Mouse (Mus musculus) thymus, postnatal 0 days (tissue): ENCODE measurements around the gene Lrp6. TPM values are rescaled to one million over a fixed set of nuclear protein-coding genes. Genes with fewer than 3 reads are reported as not detected.

Experiments used
- DNase-seq: peaks from one replicate; pipeline ENCODE4 v3.0.0-alpha.2; 2015; ENCODE audit warnings: low spot score
- polyA plus RNA-seq: library from polyadenylated mRNA; unstranded; fragments of >200 nt; fragmentation: Nextera tagmentation; extraction: Ambion mirVana; gene quantifications from 2 replicates; pipeline ENCODE4 v1.2.1, GENCODE M21; 2015

Lrp6 gene
- polyA plus RNA-seq, 1 experiment from 2014 or later, result 22.0 TPM

DNA sequence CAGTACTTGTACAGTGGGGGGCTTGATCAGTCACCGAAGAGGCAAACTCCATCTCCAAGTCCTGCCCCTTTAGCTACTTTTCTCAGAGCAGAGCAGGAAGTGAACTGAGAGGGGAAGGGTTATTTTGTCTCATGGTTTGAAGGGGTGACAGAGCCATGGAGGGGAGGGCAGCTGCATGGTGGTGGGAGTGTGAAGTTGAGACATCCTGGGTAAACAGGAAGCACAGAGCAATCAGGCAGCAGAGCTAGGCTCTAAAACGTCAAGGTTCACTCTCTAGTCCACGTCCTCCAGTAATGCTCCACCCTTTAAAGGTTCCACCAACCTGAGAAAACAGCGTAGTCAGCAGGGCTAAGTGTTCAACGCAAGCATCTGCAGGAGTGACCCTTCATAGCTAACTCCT is 129.8 kb downstream of the Lrp6 start:
- DNase-seq, result peak; percentile 54

DNA sequence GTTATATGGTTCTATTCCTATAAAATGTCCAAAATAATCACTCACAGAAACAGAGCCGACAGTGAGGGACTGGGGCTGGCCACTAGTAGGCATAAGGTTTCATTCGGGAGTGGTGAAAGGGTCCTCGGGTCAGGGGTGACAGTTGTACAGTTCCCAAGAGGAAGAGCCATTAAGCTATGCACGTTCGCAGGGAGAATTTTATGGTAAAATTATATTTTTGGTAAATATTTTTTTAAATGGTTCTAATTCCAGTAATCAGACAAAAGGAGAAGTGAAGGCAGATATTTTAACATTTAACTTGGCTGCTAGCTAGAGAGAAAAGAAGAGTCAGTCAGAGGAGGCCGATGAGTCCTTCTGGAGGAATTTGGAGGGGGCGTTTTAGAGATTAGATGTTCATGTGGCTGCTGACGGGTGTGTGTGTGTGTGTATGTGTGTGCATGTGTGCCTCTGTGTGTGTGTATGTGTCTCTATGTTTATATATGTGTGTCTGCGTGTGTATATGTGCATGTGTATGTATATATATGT is 131.8 kb downstream of the Lrp6 start:
- no peak for DNase-seq

DNA sequence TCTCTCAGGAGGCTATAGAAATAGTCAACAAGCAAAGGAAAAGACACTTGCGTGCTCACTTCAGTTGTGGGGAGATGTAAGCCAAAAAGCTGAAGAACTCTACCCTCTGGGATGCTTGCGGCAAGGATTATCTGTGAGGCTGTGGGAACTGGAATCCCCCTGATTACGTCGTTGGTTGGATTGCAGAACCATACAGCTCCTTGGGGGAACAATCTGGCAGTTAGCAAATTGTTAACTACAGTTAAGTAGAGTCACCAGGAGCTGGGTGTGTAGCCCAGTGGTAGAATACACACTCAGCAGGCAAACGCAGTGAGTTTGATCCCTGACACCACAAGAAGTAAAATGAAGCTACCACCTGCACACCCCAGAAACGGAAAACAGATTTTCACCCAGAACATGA is 132.7 kb downstream of the Lrp6 start:
- DNase-seq, result no peak

DNA sequence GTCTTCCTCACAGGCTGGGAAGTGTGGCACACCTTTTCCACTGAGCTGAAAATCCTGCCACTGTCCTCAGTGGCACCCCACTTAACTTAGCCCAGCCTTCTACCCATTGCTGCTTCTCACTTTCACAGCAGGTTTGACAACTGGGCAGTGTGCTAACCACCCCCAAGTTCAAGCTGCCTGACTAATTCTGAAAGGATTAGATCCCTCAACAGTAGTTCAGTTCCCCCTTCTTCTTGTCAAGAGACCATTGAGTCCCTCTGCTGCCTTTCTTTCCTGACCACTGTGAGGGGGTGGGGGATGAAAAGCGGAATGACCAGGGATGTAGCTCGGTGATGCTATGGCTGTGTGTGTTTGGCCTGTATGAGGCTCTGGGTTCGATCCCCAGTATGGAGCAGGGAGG is 133.5 kb downstream of the Lrp6 start:
- no peak for DNase-seq

DNA sequence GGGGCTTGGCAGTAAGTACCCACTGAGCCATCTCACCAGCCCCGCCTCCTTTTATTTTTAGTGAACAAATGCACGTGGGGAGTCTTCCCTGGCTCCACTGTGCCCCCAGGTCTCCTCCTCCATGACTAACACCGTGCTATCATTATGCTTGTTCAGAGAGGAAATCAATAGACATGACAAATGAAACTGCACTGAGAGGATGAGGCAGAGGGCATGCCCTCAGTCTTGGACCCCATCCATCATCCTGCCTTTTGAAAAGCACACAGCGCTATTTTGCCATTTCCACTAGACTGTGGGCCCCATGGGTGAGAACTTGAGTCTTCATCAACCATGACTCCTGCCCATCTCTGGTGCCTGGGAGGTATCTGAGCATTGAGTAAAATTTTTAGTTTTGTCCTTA is 135.2 kb downstream of the Lrp6 start:
- no peak for DNase-seq

DNA sequence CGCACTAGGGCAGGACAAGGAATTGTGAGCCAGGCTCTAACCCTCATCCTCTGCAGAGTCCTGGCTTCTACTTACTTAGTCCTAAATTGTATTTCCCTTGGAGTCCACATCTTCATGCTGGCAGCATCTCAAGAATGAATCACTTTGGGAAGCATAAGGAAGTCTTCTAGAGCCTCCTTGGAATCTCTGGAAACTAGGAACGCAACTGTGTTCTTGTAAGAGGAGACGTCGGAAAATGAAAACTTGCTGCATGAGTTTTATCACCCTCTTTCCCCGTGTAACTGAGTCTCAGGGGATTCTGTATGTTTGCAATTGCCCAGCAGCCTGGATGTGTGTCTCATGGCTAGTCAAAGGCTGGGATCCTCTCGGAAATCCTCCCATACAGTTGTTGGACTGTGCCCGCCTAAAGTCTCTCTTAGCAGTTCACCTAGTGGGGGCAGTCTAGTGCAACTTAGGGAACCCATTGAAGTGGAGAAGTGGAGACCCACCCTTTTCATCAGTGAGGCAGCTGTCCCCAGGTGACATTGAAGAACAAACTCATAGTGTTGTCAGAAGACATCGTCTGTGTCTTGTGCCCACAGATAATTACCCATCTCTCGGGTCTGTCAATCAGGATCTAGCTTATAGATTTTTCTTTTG is 136.5 kb downstream of the Lrp6 start:
- no peak for DNase-seq

DNA sequence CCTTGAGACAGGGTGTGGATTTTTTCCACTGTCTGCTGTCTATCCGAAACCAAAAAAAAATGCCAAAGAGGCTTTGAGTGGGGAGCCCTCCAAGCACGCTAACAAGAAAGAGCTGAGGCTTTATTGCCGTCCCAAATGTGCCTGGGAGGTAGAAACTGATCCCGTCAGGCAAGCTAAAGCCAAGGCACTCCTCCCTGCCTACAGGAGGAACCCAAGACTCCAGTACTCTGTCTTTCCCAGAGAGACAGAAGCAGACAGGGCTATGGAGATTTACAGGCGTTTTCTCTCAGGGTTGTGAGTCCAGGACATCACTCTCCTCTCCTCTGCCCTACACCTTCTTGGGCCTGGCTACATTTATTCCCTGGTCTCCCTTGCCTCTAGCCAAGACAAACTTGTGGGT is 138.3 kb downstream of the Lrp6 start:
- DNase-seq, result no peak

DNA sequence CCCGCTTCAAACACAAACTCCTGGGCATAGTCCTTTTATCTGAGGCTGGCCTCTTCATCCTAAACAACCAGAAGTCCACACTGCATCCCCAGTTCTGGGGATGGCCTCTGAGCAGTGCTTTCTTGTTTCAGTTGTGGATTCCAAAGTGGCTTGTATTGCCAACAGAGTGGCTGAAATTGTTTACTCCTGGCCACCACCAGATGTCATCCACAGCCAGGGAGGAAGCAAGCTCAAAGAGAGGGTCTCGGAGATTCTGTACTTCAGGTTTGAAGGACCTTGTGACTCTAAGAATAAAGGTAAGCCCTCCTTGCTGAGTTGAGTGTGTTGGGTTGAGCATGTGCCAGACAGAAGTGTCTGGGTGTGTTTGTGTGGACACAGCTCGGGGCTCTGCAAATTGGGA is 139.6 kb downstream of the Lrp6 start:
- no peak for DNase-seq

DNA sequence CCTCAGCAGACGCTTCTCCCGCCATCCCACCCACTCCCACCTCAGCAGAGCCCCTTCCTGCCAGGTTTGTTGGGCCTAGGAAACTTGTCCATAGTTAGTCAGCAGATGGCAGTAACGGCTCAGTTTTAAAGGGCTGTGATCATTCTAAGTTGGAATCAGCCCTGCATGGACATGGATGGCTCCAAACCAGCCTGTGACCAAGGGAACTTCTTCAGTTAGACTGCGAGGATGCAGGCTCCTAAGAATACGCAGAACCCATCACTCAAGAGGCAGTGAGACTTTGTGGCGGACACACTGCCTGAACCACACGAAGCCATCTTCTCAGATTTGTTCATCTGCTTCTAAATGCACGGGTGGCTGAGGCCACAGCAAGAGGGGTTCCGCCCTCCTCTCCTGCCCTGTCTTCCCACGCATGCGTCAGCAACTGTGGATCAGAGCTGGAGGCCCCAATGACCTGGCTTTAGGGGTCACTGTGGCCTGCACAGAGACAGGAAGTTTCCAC is 141.5 kb downstream of the Lrp6 start:
- DNase-seq, result peak; percentile 56

DNA sequence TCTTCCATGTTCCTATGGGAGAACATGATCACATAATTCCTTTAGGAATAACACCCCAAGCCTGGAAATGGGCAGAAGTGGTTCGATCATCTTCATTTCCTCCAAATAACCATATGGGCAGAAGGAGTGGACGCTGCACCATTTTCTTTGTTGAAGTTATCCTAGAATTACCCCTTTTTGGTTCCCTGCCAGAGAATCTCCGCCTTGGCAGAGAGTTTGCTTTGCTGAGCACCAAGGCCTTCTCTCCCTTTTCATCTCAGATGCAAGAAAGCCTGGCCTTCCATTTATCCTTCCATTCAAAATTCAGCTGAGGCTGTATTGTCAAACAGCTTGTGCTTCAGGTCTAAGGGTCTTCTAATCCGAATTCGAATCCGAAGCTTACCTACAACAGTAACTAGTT is 144.8 kb downstream of the Lrp6 start:
- no peak for DNase-seq

DNA sequence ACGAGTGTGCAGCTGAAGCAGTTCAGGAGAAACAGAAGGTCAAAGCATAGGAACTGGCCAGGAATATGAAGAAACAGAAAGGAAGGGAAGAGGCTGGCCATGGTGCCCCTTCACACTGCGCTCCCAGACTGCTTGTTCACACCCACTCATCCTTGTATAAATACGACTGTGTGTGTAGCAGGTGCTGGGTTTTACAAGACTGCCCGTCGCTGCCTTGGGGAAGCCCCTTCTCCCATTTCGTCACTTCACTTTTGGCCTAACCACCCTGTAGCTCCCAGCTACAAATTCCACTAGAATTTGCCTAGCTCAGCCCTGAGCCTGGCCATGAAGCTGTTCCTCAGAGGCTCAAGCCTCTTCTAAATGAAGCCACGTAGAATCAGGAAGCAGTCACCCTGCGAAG is 146.4 kb downstream of the Lrp6 start:
- DNase-seq, result no peak

DNA sequence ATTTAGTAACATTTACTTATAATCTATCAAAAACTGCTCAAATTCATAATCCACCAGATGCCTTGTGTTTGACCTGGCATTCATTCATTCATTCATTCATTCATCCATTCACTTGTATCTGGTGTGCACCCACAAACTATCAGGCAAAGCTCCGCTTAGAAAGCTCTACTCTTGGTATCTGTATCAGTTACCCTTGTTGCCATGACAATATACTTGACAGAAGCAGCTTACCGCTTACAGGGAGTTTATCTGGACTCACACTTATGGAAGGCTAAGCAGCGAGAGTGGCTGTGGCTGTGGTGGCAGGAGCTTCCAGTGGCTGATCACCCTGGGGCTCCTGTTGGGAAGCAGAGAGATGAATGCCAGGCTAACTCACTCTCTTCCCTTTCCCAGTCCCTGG is 148.9 kb downstream of the Lrp6 start:
- DNase-seq, result no peak

DNA sequence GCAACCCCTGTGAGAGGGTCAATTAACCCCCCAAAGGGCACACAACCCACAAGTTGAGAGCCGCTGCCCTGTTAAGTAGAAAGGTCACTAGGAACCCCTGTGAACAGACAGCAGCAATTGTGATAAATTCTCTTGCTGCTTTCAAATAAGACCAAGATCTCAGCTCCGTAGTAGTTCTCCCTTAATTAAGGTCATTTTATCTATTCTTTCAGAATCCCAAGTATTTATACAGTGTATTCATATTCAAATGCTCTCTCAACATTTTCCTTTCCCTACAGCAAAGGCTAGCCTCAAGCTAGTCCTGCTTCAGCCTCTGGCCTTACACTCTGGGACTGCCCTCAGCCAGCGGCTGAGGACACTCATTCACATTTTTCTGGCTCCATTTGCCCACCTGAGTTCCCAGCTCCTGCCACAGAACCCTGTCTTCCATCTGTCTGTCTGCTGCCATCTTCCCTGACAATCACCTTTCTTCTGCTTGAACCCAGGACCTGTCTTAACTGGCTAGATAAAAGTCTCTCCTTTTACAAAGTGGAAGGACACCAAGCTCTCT is 150.1 kb downstream of the Lrp6 start:
- DNase-seq, result no peak

DNA sequence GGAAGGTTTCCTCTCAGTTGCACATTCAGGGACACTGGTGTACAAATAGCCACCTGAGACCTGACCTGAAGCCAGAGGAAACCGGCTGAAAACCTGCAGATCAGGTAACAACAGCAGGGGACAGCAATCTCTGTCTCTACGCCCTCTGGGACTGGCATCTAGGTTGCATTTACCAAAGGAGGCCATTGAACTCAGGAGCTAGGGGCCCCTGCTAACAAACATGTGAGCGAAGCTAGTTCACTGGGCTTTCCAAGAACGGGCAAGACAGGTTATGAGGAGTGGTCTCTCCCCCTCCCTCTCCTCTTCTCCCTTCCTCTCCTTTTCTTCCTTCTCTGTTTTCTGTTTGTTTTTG is 152.3 kb downstream of the Lrp6 start:
- no peak for DNase-seq

DNA sequence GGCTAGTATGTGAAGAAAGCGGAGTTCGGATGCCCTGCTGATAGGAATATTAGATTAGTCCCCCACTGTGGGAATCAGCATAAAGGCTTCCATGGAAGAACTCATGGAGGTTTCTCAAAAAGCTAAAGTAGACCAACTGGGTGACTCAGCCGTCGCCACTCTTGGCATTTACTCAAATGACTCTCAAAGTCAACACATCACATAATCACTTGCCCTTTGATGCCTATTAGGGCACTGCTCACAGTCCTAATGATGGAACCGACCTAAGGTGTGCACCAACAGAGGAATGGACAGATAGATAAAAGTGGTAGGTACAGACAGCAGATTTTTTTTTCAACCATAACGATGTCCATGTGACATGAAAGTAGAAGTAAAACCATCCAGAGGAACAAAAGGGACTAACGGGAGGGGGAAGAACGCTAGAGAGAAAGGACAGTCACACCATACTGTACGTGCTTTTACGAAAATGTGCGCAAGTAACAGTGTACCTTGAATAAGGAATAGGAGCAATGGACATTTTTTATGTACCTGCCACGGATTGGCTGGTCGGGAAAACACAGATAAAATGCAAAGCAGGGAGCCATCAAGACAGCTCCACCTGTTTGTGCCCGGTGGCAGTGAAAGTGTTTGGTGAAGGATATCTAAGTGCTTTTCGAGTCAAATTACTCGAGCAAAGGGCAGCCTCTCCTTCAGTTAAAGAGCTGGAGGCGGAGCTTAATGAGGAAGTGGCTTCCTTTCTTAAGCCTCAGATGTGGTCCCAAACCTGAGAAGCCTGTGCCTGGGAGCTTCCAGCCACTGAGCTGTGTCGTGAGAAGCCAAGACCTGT is 152.8 kb downstream of the Lrp6 start:
- peak; percentile 88 for DNase-seq

DNA sequence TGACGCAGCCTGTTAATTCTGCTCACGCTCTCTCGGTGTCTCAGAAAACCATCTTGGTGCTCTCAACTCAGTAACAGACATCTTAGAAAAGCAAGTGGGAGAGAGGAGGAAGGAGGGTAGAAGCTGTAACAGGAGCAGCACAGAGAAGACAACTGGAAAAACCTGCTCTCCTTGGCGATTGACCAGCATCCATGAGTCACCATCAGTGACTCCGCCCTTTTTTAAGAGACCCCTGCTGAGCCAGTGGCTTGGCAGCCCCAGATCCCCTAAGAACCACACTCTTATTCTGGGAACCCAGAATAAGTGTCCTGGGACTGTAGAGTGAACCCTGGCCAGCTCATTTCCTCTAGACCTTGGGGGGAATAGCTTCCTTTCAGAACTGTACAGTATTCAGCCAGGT is 159.5 kb downstream of the Lrp6 start:
- DNase-seq, result no peak

DNA sequence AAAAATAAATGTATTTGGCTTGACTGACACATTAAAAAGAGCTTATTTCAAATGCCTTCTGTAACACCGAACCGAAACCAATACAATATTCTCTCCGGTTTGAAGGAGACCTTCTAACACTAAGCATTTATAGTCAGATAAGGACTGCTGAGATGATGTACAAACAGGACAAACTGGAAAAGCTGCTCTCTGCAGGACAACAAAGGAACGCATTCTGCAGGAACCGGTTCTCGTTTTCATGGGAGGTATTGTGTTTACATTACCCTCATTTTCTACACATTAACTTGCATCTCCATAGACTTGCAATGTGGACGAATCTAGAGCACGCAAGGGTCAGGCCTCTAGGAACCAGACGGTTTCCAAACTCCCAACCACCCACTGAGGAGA is 163.1 kb downstream of the Lrp6 start:
- no peak for DNase-seq

DNA sequence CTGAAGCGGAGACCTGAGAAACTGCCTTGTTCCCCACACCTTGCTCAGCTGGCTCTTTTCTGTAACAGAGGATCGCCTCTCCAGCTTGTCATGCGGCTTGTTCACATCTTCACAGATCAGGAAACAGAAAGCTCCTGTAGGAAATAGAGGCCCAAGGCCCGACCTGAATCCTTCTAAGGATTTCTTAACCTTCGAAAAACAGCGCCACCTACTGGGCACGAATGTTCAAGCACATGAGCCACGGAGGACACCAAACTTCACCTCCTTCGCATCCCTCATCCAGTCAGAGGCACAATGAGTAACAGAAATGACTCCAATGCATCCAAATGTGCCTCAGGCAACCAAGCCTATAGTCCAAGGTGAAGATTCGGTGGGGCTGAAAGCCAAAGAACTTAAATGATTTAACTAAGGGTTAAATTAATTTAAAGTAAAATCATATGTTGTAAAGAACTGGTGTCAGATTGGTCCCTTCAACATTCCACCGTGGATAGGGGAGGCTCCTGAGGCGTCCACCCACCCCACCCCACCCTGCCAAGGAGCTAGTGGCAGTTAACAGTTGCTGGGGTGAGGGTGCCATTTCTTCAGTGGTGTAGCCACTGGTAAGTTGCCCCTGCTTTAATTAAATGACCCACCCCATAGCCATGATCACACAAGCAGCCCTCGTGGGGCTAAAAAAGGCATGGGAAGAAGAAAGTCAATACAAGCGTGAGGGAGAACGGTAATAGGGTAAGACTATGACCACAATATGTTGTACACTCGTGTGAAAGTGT is 163.7 kb downstream of the Lrp6 start:
- peak; percentile 80 for DNase-seq
